Mouse (Mus musculus) olfactory bulb, adult 2 months (tissue): ENCODE data around the gene Galnt10.

Experiments
- CTCF ChIP-seq: fragments of 200-500 bp; IDR thresholded peaks from 2 replicates; pipeline ENCODE4 v1.5.1; 2012; ENCODE audit warnings: low read depth, mild to moderate bottlenecking, low read length, moderate library complexity; ENCODE audit not compliant: insufficient read depth
- POLR2A ChIP-seq: fragments of 200-500 bp; IDR thresholded peaks from 2 replicates; pipeline ENCODE4 v1.6.1; 2012; ENCODE audit warnings: mild to moderate bottlenecking, low read depth, low read length, moderate library complexity; ENCODE audit not compliant: insufficient read depth

- no peak for TF ChIP-seq CTCF
- no peak for TF ChIP-seq POLR2A
These were observed 10.6 kb downstream of the Galnt10 start for GRCm38 (mm10) chr11:57655669-57656325.
